In the genomic region with DNA sequence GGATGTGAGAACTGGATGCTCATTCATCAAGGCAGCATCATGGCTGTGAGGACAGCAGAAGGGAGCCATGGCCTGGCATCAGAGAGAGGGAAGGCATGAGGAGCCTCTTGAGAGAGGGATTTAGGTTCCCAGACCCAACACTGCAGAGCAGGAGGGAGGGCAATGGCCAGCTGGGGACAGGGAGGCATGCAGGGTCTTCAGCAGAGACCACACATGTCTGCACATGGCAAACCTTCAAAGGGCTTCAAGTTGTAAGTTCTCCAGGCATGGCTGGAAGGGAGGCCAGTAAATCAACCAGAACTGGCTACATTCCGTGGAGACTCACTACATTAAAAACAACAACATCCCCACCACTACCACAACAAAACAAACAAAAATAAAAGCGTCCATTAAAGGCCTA, we compare ENCODE assay signal across 10 mouse cellular contexts. TPM values are rescaled to one million over a fixed set of nuclear protein-coding genes. Genes with fewer than 3 reads are reported as not detected.
DNase-seq lines count a peak whose midpoint lies in the region; ATAC-seq and TF ChIP-seq lines count a peak whose summit lies in the region.
"Had no signal": no experiment of that assay in that cellular context is flagged by ENCODE, and none has a peak within 500 bp of the region (broad histone marks: within the 10 kb centered on the region; RNA-seq: fewer than 3 reads in every experiment).

No protein-coding gene starts in this region.

- DNase-seq in kidney, adult 18-20 months = no peak
- DNase-seq in embryonic facial prominence, embryonic 10.5 days (ENCODE audit: low spot score) = no peak
- DNase-seq in forebrain, postnatal 0 days = no peak
- no peak for DNase-seq in liver, postnatal 0 days
- DNase-seq in thymus, postnatal 10 days (ENCODE audit: low spot score in 2 of 2) = no peak
- DNase-seq in embryo, embryonic 11 days = no peak
- DNase-seq: cerebellum, adult 18-20 months; right cerebral cortex, postnatal 25 days had no signal

- H3K36me3 ChIP-seq in kidney, embryonic 14.5 days (ENCODE audit: control insufficient read depth, insufficient read depth, low read length) = no peaks in the 10 kb centered on the region
- H3K36me3 ChIP-seq in embryonic facial prominence, embryonic 10.5 days (replicated peaks) = no peaks in the 10 kb centered on the region; the same call in 1 of the 2 replicates
- H3K36me3 ChIP-seq in forebrain, postnatal 0 days (ENCODE audit: insufficient read depth) = no peaks in the 10 kb centered on the region
- no peaks in the 10 kb centered on the region for H3K36me3 ChIP-seq in liver, postnatal 0 days (replicated peaks; ENCODE audit: insufficient read depth, low read length)

- H3K27me3 ChIP-seq in kidney, embryonic 14.5 days (ENCODE audit: control insufficient read depth, insufficient read depth, low read length) = no peaks in the 10 kb centered on the region
- no peaks in the 10 kb centered on the region for H3K27me3 ChIP-seq in embryonic facial prominence, embryonic 10.5 days (replicated peaks; ENCODE audit: low read depth, poor library complexity, severe bottlenecking)
- no peaks in the 10 kb centered on the region for H3K27me3 ChIP-seq in forebrain, postnatal 0 days (ENCODE audit: insufficient read depth, low read length)
- no peaks in the 10 kb centered on the region for H3K27me3 ChIP-seq in liver, postnatal 0 days (ENCODE audit: insufficient read depth, low read length)

- H3K9me3 ChIP-seq in kidney, embryonic 14.5 days (ENCODE audit: control insufficient read depth, low read length) = peaks cover 1% of the 10 kb centered on the region; the same call in 1 of the 2 replicates
- no peaks in the 10 kb centered on the region for H3K9me3 ChIP-seq in embryonic facial prominence, embryonic 10.5 days
- H3K9me3 ChIP-seq in forebrain, postnatal 0 days (ENCODE audit: low read length) = no peaks in the 10 kb centered on the region
- H3K9me3 ChIP-seq in liver, postnatal 0 days (ENCODE audit: low read length) = no peaks in the 10 kb centered on the region

- 28% methylated on average over 2 of the region's 2 CpGs for WGBS in kidney, embryonic 14.5 days
- WGBS in embryonic facial prominence, embryonic 10.5 days = 87% methylated on average over 2 of the region's 2 CpGs
- WGBS in forebrain, postnatal 0 days = 73% methylated on average over 2 of the region's 2 CpGs
- WGBS in liver, postnatal 0 days (ENCODE audit: insufficient replicate concordance) = 65% methylated on average over 2 of the region's 2 CpGs

- H3K4me2 ChIP-seq in kidney, embryonic 14.5 days (replicated peaks; ENCODE audit: low read depth, low read length) = no peak overlapping the region
- no peak overlapping the region for H3K4me2 ChIP-seq in forebrain, postnatal 0 days (ENCODE audit: low read depth)
- peak overlapping the region; percentile 43; the same call in 1 of the 2 replicates for H3K4me2 ChIP-seq in liver, postnatal 0 days (ENCODE audit: low read depth, low read length)

- no peak for TF ChIP-seq CTCF in forebrain, postnatal 0 days (IDR thresholded peaks at IDR 0.05; ENCODE audit: low read depth)
- no peak for TF ChIP-seq CTCF in liver, postnatal 0 days (IDR thresholded peaks at IDR 0.05; ENCODE audit: low read depth)

- peaks cover 19% of the 10 kb centered on the region for H3K4me1 ChIP-seq in kidney, embryonic 14.5 days (ENCODE audit: control insufficient read depth, insufficient read depth, low read length)
- H3K4me1 ChIP-seq in embryonic facial prominence, embryonic 10.5 days = peaks cover 21% of the 10 kb centered on the region
- peaks cover 3% of the 10 kb centered on the region; the same call in 1 of the 2 replicates for H3K4me1 ChIP-seq in forebrain, postnatal 0 days (ENCODE audit: insufficient read depth)
- peaks cover 32% of the 10 kb centered on the region for H3K4me1 ChIP-seq in liver, postnatal 0 days (ENCODE audit: insufficient read depth)

- H3K4me3 ChIP-seq in kidney, embryonic 14.5 days (ENCODE audit: low read length) = no peak overlapping the region
- no peak overlapping the region for H3K4me3 ChIP-seq in embryonic facial prominence, embryonic 10.5 days
- no peak overlapping the region for H3K4me3 ChIP-seq in forebrain, postnatal 0 days (ENCODE audit: low read depth, low read length)
- no peak overlapping the region for H3K4me3 ChIP-seq in liver, postnatal 0 days (ENCODE audit: low read depth, low read length)

- no peak overlapping the region for H3K9ac ChIP-seq in kidney, embryonic 14.5 days (ENCODE audit: low read depth, low read length)
- H3K9ac ChIP-seq in forebrain, postnatal 0 days = no peak overlapping the region
- 0 out of 2 replicates have a peak overlapping the region, but pooled peaks have one; percentile 12 for H3K9ac ChIP-seq in liver, postnatal 0 days (replicated peaks)

- no peak overlapping the region for H3K27ac ChIP-seq in kidney, embryonic 14.5 days (ENCODE audit: low read depth, low read length)
- H3K27ac ChIP-seq in embryonic facial prominence, embryonic 10.5 days (replicated peaks) = peak overlapping the region; percentile 30; the same call in 1 of the 2 replicates
- H3K27ac ChIP-seq in forebrain, postnatal 0 days (ENCODE audit: low read depth, low read length) = peak overlapping the region; percentile 21; the same call in 1 of the 2 replicates
- peak overlapping the region; percentile 65 for H3K27ac ChIP-seq in liver, postnatal 0 days (ENCODE audit: low read depth)

- ATAC-seq in kidney, embryonic 14.5 days (ENCODE audit: low FRiP score, low TSS enrichment) = peak; percentile 44; the same call in 1 of the 2 replicates
- no peak for ATAC-seq in forebrain, postnatal 0 days
- no peak for ATAC-seq in liver, postnatal 0 days
- ATAC-seq: inflammation-experienced regulatory T-cells, adult 6 months had no signal

- TF ChIP-seq EP300 in liver, postnatal 0 days (IDR thresholded peaks at IDR 0.05; ENCODE audit: low read depth) = no peak

RNA-seq across cellular contexts. Expression of a gene that starts 18.2 kb away (rescaled TPM):
- 20.8 and 29.3 TPM in 2 replicates for polyA plus RNA-seq in kidney, embryonic 14.5 days (2014; fragmentation: Nextera tagmentation; extraction: Ambion mirVana)
- polyA plus RNA-seq in embryonic facial prominence, embryonic 10.5 days (2016; fragmentation: Nextera tagmentation; extraction: Ambion mirVana) = 52.7 and 54.5 TPM in 2 replicates
- 60.0 and 73.8 TPM in 2 replicates for total RNA-seq in forebrain, postnatal 0 days (2014; rRNA removed)
- 32.3 and 34.5 TPM in 2 replicates for polyA plus RNA-seq in forebrain, postnatal 0 days (2015; fragmentation: Nextera tagmentation; extraction: Ambion mirVana)
- 6.9 and 7.3 TPM in 2 replicates for polyA plus RNA-seq in liver, postnatal 0 days (2015; fragmentation: Nextera tagmentation; extraction: Ambion mirVana)

RNA-seq across cellular contexts. Expression of a gene that starts 23.3 kb away (rescaled TPM):
- 0.84 and 1.0 TPM in 2 replicates for polyA plus RNA-seq in kidney, embryonic 14.5 days (2014; fragmentation: Nextera tagmentation; extraction: Ambion mirVana)
- 0.63 and 1.2 TPM in 2 replicates for polyA plus RNA-seq in embryonic facial prominence, embryonic 10.5 days (2016; fragmentation: Nextera tagmentation; extraction: Ambion mirVana)
- total RNA-seq in forebrain, postnatal 0 days (2014; rRNA removed) = 14.5 and 27.3 TPM in 2 replicates
- 13.0 and 14.8 TPM in 2 replicates for polyA plus RNA-seq in forebrain, postnatal 0 days (2015; fragmentation: Nextera tagmentation; extraction: Ambion mirVana)
- polyA plus RNA-seq in liver, postnatal 0 days (2015; fragmentation: Nextera tagmentation; extraction: Ambion mirVana) = 0.05 and 0.22 TPM in 2 replicates
